Mouse (Mus musculus): ENCODE results near the gene Cfap61. TPM values are rescaled to one million over a fixed set of nuclear protein-coding genes. Genes with fewer than 3 reads are reported as not detected.
"Not testable (repeated sequence)": the region's sequence is repeated elsewhere in the genome, so short reads cannot be mapped to it uniquely, and the experiment has no call there.

Cfap61 gene
- total and polyA plus RNA-seq, 3 experiments, result 0.13 TPM; not detected in 2

DNA sequence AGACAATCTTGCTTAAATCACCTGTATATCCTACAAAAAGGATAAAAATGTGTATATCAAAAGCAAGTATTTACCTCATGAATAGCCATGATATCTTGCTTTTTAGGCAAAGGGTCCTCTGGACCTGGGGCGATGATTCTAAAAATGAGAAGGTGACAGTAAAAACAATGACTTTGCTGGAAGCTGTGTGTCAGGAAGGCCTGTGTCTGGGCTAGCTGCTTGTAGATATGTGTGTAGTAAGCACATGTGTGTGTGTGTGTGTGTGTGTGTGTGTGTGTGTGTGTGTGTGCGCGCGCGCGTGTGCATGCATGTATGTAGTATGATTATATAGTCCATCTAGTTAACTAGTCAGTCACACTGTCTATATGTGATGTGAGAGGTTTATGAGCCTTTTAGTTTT lies 40.8 kb upstream of the Cfap61 start:
- H3K36me3 ChIP-seq (ENCODE audit: control insufficient read depth in 1 of 2, insufficient read depth in 2 of 2, low read length in 2 of 2), result no peaks in the 10 kb centered on the region
- H3K27me3 ChIP-seq (ENCODE audit: control insufficient read depth in 1 of 2, insufficient read depth in 2 of 2, low read length in 2 of 2), result no peaks in the 10 kb centered on the region
- H3K4me1 ChIP-seq (ENCODE audit: control insufficient read depth in 1 of 2, insufficient read depth in 2 of 2, low read length in 2 of 2), result no peaks in the 10 kb centered on the region
- no peak for TF ChIP-seq RCOR1 (IDR thresholded peaks at IDR 0.05; ENCODE audit: low read depth, low read length)
- H3K4me3 ChIP-seq (ENCODE audit: control insufficient read depth in 1 of 2, insufficient read depth in 1 of 2, low read depth in 2 of 2, low read length in 2 of 2), result no peak overlapping the region
- no peak for DNase-seq (ENCODE audit: low read depth, low spot score)
- no peaks in the 10 kb centered on the region for H3K9me3 ChIP-seq (replicated peaks; ENCODE audit: insufficient read depth, low read length)
- H3K9ac ChIP-seq (ENCODE audit: control insufficient read depth, low read depth, low read length, poor library complexity, severe bottlenecking), result no peak overlapping the region
- no peaks in the 10 kb centered on the region for H3K79me2 ChIP-seq (ENCODE audit: control insufficient read depth, insufficient read depth, low read length, poor library complexity)
- no peak overlapping the region for H3K27ac ChIP-seq (ENCODE audit: control insufficient read depth, low read depth, low read length)

DNA sequence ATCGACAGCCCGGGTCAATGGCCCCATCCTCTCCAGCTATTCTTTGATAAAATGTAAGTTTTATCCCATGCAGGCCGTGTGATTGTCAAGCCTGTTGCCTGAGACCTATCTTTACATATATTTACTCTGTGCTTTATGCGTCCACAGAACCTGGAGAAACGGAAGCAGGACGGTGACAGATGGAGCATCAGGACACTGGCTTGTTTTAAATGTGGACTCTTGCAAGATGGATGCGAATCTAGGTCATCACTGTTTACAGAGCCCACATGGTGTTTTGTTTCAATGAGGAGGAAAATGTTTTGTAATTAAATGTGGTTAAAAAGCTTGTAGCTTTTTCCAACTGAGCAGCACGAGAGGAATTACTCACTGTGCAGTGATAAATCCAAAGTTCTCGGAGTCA lies 36.5 kb upstream of the Cfap61 start:
- Histone ChIP-seq H3K4me3 (ENCODE audit: control insufficient read depth in 1 of 2, insufficient read depth in 1 of 2, low read depth in 2 of 2, low read length in 2 of 2) (no peak overlapping the region), H3K27ac (ENCODE audit: control insufficient read depth, low read depth, low read length) (no peak overlapping the region), H3K36me3 (ENCODE audit: control insufficient read depth in 1 of 2, insufficient read depth in 2 of 2, low read length in 2 of 2) (no peaks in the 10 kb centered on the region), H3K9ac (ENCODE audit: control insufficient read depth, low read depth, low read length, poor library complexity, severe bottlenecking) (no peak overlapping the region), H3K27me3 (ENCODE audit: control insufficient read depth in 1 of 2, insufficient read depth in 2 of 2, low read length in 2 of 2) (no peaks in the 10 kb centered on the region), H3K9me3 (replicated peaks; ENCODE audit: insufficient read depth, low read length) (no peaks in the 10 kb centered on the region), H3K79me2 (ENCODE audit: control insufficient read depth, insufficient read depth, low read length, poor library complexity) (peaks cover under 1% of the 10 kb centered on the region), H3K4me1 (ENCODE audit: control insufficient read depth in 1 of 2, insufficient read depth in 2 of 2, low read length in 2 of 2) (no peaks in the 10 kb centered on the region)
- no peak for TF ChIP-seq RCOR1 (IDR thresholded peaks at IDR 0.05; ENCODE audit: low read depth, low read length)
- no peak for TF ChIP-seq POLR2A (IDR thresholded peaks at IDR 0.05; ENCODE audit: control insufficient read depth in 1 of 2, insufficient read depth in 1 of 2, low read depth in 1 of 2, low read length in 2 of 2, poor library complexity in 1 of 2)
- no peak for TF ChIP-seq HCFC1 (IDR thresholded peaks at IDR 0.05; ENCODE audit: low read depth, low read length)
- TF ChIP-seq E2F4 (IDR thresholded peaks at IDR 0.05; ENCODE audit: borderline replicate concordance, low read depth, low read length), result no peak
- no peak for TF ChIP-seq GABPA (IDR thresholded peaks at IDR 0.05; ENCODE audit: low read depth, low read length)
- TF ChIP-seq ZMIZ1 (IDR thresholded peaks at IDR 0.05; ENCODE audit: low read depth, low read length), result no peak
- no peak for TF ChIP-seq NELFE (IDR thresholded peaks at IDR 0.05; ENCODE audit: low read depth, low read length)
- no peak for TF ChIP-seq TAL1 (IDR thresholded peaks at IDR 0.05; ENCODE audit: low read length)
- TF ChIP-seq MEF2A (IDR thresholded peaks at IDR 0.05; ENCODE audit: extremely low read depth, insufficient replicate concordance, low read depth, low read length, poor library complexity, severe bottlenecking), result no peak
- TF ChIP-seq ETS1 (IDR thresholded peaks at IDR 0.05; ENCODE audit: low read depth, low read length), result no peak
- no peak for TF ChIP-seq RAD21 (IDR thresholded peaks at IDR 0.05; ENCODE audit: low read depth, low read length)
- no peak for TF ChIP-seq SMC3 (IDR thresholded peaks at IDR 0.05; ENCODE audit: low read depth, low read length)
- no peak for TF ChIP-seq TCF12 (IDR thresholded peaks at IDR 0.05; ENCODE audit: low read depth, low read length)
- no peak for TF ChIP-seq ZC3H11A (IDR thresholded peaks at IDR 0.05; ENCODE audit: low read depth, low read length)
- TF ChIP-seq SIN3A (IDR thresholded peaks at IDR 0.05; ENCODE audit: low read length), result no peak
- no peak for TF ChIP-seq USF2 (IDR thresholded peaks at IDR 0.05; ENCODE audit: borderline replicate concordance in 1 of 2, insufficient read depth in 1 of 2, low read depth in 1 of 2, low read length in 2 of 2)
- DNase-seq (ENCODE audit: low read depth, low spot score), result no peak

DNA sequence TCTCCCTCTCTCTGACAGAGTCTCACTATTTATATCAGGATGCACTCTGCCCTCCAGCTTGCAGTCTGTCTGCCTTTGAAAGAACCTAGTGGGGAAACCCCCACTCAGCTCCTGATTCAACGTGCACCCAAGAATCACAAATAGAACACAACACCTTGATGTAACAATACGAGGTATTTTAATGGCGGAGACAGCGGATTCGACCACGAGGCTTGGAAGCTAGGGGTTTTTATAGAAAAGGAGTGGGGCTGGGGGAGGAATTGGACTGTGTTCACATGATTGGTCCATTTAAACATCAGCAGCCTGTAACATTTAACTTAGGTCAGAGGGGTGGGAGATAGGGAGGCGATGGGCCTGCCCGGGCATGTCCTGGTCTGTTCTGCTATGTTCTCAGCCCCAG lies 34.3 kb upstream of the Cfap61 start:
- H3K9ac ChIP-seq (ENCODE audit: control insufficient read depth, low read depth, low read length, poor library complexity, severe bottlenecking); H3K27me3 ChIP-seq (ENCODE audit: control insufficient read depth in 1 of 2, insufficient read depth in 2 of 2, low read length in 2 of 2); DNase-seq (ENCODE audit: low read depth, low spot score); H3K27ac ChIP-seq (ENCODE audit: control insufficient read depth, low read depth, low read length); H3K4me3 ChIP-seq (ENCODE audit: control insufficient read depth in 1 of 2, insufficient read depth in 1 of 2, low read depth in 2 of 2, low read length in 2 of 2); H3K9me3 ChIP-seq (replicated peaks; ENCODE audit: insufficient read depth, low read length); H3K4me1 ChIP-seq (ENCODE audit: control insufficient read depth in 1 of 2, insufficient read depth in 2 of 2, low read length in 2 of 2): not testable (repeated sequence)
- peaks cover 21% of the 10 kb centered on the region for H3K79me2 ChIP-seq (ENCODE audit: control insufficient read depth, insufficient read depth, low read length, poor library complexity)
- H3K36me3 ChIP-seq (ENCODE audit: control insufficient read depth in 1 of 2, insufficient read depth in 2 of 2, low read length in 2 of 2), result peaks cover 0 to 10% of the 10 kb centered on the region in 2 experiments; a peak in 2 of 4 replicates

Measured in MEL (cell line).